Mouse (Mus musculus) A20 (cell line): ENCODE data around the gene Tbx18.

Experiments used
- DNase-seq: peaks from one replicate; pipeline ENCODE4 v3.0.0-alpha.2; 2011; ENCODE audit warnings: low read depth, low spot score

The Tbx18 gene

DNA sequence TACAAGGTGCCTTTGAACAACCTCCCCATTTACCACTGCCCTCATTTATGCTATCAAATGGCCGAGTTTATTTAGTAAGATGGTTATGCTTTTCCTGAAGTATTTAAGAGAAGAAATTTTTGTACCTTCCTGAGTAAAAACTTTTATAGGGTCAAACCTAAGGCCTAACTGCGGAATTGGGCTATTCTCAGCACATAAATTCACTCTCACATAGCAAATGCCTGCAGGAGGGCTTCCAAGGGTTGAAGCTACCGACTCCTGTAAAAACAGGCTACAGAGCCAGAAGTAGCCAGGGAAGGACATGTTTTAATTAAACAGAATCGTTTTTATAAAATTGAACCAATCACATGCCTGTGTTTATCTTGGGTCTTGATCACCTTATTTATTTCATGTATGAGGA lies 20.7 kb downstream of the Tbx18 start:
- no peak for DNase-seq

DNA sequence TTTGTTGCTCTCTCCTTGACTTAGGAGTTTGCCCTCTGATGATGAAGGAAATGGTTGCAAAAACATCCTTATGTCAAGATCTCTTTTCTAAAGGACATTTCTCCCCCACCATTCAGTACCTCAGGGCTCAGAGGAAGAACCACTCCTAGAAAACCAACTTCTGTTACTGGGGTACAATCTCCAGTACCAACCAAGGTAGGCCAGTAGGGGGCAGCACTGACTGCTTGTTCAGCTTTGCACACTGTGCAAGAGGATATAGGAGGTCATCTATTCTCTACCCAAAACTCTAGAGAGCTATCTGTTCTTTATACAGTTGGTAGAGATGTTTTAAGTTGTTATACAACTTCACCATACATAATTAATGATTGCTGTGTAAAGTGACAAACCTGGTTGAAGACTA lies 22.9 kb downstream of the Tbx18 start:
- peak; percentile 2 for DNase-seq

DNA sequence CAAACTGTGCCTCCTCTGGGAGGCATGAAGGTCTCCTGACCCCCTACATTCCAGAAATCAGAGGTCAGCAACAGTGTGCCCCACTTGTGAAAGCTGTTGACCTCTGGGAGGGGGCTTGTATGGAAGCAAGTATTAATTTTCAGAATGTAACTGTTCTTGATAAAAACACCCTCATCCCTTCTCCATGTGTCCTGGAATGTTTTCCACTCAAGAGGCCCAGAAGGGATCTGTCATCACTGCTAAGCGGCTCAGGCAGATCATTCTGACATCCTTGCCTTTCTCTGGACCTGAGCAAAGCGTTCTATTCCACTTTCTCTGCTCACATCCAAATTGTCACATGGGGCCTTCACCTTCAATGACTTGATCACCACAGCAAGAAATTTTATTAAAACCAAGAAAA lies 28.8 kb downstream of the Tbx18 start:
- no peak for DNase-seq

DNA sequence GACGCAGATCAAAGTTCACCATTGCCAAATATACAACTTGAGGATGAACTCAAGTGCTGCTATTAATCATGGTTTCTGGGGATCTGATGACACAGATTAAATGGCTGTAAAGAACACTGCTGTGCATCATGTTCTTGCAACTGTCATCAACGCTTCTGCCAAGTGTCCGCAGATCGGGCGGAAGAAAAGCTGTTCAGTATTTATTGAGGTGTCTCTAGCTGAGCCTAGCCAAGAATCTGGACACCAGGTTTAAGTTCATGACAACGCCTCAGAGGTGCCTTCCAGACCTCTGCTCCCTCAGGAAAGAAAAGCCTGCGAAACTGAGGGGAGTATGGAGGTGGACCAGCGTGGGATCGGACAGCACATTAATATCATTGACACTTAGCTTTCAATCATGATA lies 44.1 kb downstream of the Tbx18 start:
- no peak for DNase-seq

DNA sequence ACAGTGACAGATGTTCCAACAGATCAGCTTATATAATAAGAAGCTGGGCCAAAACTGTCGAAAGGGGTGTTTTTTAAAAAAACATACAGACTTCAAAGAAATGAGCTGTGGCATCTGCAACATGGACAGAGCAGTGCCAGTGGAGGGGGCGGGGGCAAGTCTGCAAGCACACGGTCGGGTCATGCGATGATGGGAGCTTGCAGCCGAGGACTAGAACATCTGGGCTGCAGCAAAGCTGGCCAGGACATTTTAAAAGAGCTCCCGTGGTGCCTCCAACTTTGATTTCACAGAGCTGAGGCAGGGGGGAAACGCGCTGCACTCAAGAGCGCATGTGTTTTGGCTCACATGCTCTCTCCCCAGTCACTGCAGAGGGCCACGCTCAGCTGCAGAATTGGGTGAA lies 48.8 kb downstream of the Tbx18 start:
- DNase-seq = no peak
